Mouse (Mus musculus): ENCODE results near the gene Sh3bgrl2.

DNA sequence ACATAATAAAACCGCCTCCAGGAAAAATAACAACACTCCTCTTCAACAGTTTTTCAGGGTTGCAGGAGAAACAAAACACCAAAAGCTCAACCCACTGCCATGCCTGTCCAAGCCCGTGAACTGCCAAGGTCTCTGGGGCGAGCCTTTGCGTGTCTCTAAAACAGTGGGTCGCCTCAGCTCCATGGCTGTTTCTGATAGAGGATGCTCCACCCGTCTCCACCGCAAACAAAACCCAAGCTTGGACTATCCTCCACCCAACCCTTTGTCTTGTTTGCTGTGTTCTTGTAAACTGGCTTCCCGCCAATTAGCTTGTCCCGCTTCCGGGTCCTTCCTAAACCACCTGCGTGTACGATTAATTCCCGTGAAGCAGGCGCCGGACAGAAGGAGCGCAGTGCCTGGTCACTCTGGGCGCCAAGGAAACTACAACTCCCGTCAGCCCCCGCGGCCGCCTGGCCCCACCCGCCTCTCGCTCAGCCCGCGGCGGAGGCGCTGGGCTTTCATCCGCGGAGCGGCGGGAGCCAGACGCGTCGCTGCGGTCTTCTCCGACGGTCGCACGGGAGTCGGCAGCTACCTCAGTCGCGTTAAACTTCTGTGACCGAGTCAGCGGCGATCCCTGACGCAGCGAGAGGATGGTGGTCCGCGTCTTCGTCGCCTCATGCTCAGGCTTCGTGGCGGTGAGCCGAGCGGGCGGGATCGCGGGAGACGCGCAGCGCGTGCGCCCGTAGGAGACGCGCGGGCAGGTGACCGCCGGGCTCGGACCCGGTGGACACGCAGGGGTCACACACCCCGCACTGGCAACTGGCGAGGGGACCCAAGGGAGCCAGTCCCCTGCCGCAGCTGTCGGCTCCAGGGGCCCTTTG is at the start of gene Sh3bgrl2:
- no peak for TF ChIP-seq CTCF (conservative IDR thresholded peaks at IDR 0.05; ENCODE audit: insufficient read depth, insufficient read length, low read depth, low read length)
- TF ChIP-seq POLR2A (IDR thresholded peaks at IDR 0.05; ENCODE audit: low read depth, low read length), result peak; percentile 71
